Mouse (Mus musculus): ENCODE data around the gene Ap3b1. TPM values are rescaled to one million over a fixed set of nuclear protein-coding genes. Genes with fewer than 3 reads are reported as not detected.

The Ap3b1 gene
- polyA plus RNA-seq, 1 experiment from 2014 or later, result 34.4 TPM

GRCm38 (mm10) chr13:94429567-94429966 is 70.8 kb downstream of the Ap3b1 start:
- no peaks in the 10 kb centered on the region for H3K27me3 ChIP-seq (ENCODE audit: control insufficient read depth, insufficient read depth, low read length)
- ATAC-seq (ENCODE audit: insufficient number of reproducible peaks, insufficient read depth, low FRiP score, low read depth), result no peak
- 92% methylated on average over 2 of the region's 2 CpGs for WGBS
- H3K4me1 ChIP-seq (ENCODE audit: control insufficient read depth in 2 of 2, insufficient read depth in 2 of 2, low read length in 2 of 2), result no peaks in the 10 kb centered on the region
- 0 out of 2 replicates have a peak, but pooled peaks cover 9% of the 10 kb centered on the region for H3K36me3 ChIP-seq (ENCODE audit: control insufficient read depth, insufficient read depth, low read length)
- no peak overlapping the region for H3K27ac ChIP-seq (replicated peaks in 1 of 2; ENCODE audit: control insufficient read depth in 1 of 2, insufficient read depth in 1 of 2, low read depth in 2 of 2, low read length in 2 of 2)
- H3K4me2 ChIP-seq (ENCODE audit: low read length), result no peak overlapping the region
- no peak overlapping the region for H3K4me3 ChIP-seq (ENCODE audit: control insufficient read depth in 1 of 2, insufficient read depth in 1 of 2, low read depth in 1 of 2, low read length in 2 of 2)
- no peaks in the 10 kb centered on the region for H3K9me3 ChIP-seq (ENCODE audit: control insufficient read depth, low read length)
- no peak overlapping the region for H3K9ac ChIP-seq (ENCODE audit: low read length)

GRCm38 (mm10) chr13:94439386-94439785 is 80.6 kb downstream of the Ap3b1 start:
- peaks cover 11% of the 10 kb centered on the region; the same call in 1 of the 2 replicates for H3K36me3 ChIP-seq (ENCODE audit: control insufficient read depth, insufficient read depth, low read length)
- no peak overlapping the region for H3K27ac ChIP-seq (replicated peaks in 1 of 2; ENCODE audit: control insufficient read depth in 1 of 2, insufficient read depth in 1 of 2, low read depth in 2 of 2, low read length in 2 of 2)
- H3K4me3 ChIP-seq (ENCODE audit: control insufficient read depth in 1 of 2, insufficient read depth in 1 of 2, low read depth in 1 of 2, low read length in 2 of 2), result no peak overlapping the region
- H3K9ac ChIP-seq (ENCODE audit: low read length), result no peak overlapping the region
- no peaks in the 10 kb centered on the region for H3K4me1 ChIP-seq (ENCODE audit: control insufficient read depth in 2 of 2, insufficient read depth in 2 of 2, low read length in 2 of 2)
- no peak for ATAC-seq (ENCODE audit: insufficient number of reproducible peaks, insufficient read depth, low FRiP score, low read depth)
- H3K27me3 ChIP-seq (ENCODE audit: control insufficient read depth, insufficient read depth, low read length), result no peaks in the 10 kb centered on the region
- WGBS, result 61% methylated on average over 5 of the region's 5 CpGs
- H3K4me2 ChIP-seq (ENCODE audit: low read length), result no peak overlapping the region
- no peaks in the 10 kb centered on the region for H3K9me3 ChIP-seq (ENCODE audit: control insufficient read depth, low read length)

GRCm38 (mm10) chr13:94441199-94441598 is 82.4 kb downstream of the Ap3b1 start:
- H3K4me1 ChIP-seq (ENCODE audit: control insufficient read depth in 2 of 2, insufficient read depth in 2 of 2, low read length in 2 of 2), result no peaks in the 10 kb centered on the region
- no peak overlapping the region for H3K9ac ChIP-seq (ENCODE audit: low read length)
- H3K9me3 ChIP-seq (ENCODE audit: control insufficient read depth, low read length), result no peaks in the 10 kb centered on the region
- H3K27me3 ChIP-seq (ENCODE audit: control insufficient read depth, insufficient read depth, low read length), result no peaks in the 10 kb centered on the region
- WGBS, result 64% methylated on average over 4 of the region's 4 CpGs
- peaks cover 15% of the 10 kb centered on the region; the same call in 1 of the 2 replicates for H3K36me3 ChIP-seq (ENCODE audit: control insufficient read depth, insufficient read depth, low read length)
- H3K4me3 ChIP-seq (ENCODE audit: control insufficient read depth in 1 of 2, insufficient read depth in 1 of 2, low read depth in 1 of 2, low read length in 2 of 2), result no peak overlapping the region
- no peak overlapping the region for H3K4me2 ChIP-seq (ENCODE audit: low read length)
- ATAC-seq (ENCODE audit: insufficient number of reproducible peaks, insufficient read depth, low FRiP score, low read depth), result no peak
- no peak overlapping the region for H3K27ac ChIP-seq (replicated peaks in 1 of 2; ENCODE audit: control insufficient read depth in 1 of 2, insufficient read depth in 1 of 2, low read depth in 2 of 2, low read length in 2 of 2)

- WGBS, result 68% methylated on average over 3 of the region's 3 CpGs
- no peak for ATAC-seq (ENCODE audit: insufficient number of reproducible peaks, insufficient read depth, low FRiP score, low read depth)
- H3K4me3 ChIP-seq (ENCODE audit: control insufficient read depth in 1 of 2, insufficient read depth in 1 of 2, low read depth in 1 of 2, low read length in 2 of 2), result no peak overlapping the region
Observed at GRCm38 (mm10) chr13:94443411-94443810, 84.7 kb downstream of the Ap3b1 start.

GRCm38 (mm10) chr13:94445103-94445502 is 86.3 kb downstream of the Ap3b1 start:
- no peaks in the 10 kb centered on the region for H3K4me1 ChIP-seq (ENCODE audit: control insufficient read depth in 2 of 2, insufficient read depth in 2 of 2, low read length in 2 of 2)
- no peak overlapping the region for H3K4me2 ChIP-seq (ENCODE audit: low read length)
- no peak overlapping the region for H3K9ac ChIP-seq (ENCODE audit: low read length)
- H3K27ac ChIP-seq (replicated peaks in 1 of 2; ENCODE audit: control insufficient read depth in 1 of 2, insufficient read depth in 1 of 2, low read depth in 2 of 2, low read length in 2 of 2), result no peak overlapping the region
- H3K9me3 ChIP-seq (ENCODE audit: control insufficient read depth, low read length), result no peaks in the 10 kb centered on the region
- H3K4me3 ChIP-seq (ENCODE audit: control insufficient read depth in 1 of 2, insufficient read depth in 1 of 2, low read depth in 1 of 2, low read length in 2 of 2), result no peak overlapping the region
- H3K36me3 ChIP-seq (ENCODE audit: control insufficient read depth, insufficient read depth, low read length), result peaks cover 35% of the 10 kb centered on the region
- no peak for ATAC-seq (ENCODE audit: insufficient number of reproducible peaks, insufficient read depth, low FRiP score, low read depth)
- WGBS, result 49% methylated on average over 5 of the region's 5 CpGs
- no peaks in the 10 kb centered on the region for H3K27me3 ChIP-seq (ENCODE audit: control insufficient read depth, insufficient read depth, low read length)

More at GRCm38 (mm10) chr13:94443411-94443810, 84.7 kb downstream of the Ap3b1 start:
- peaks cover 22% of the 10 kb centered on the region for H3K36me3 ChIP-seq (ENCODE audit: control insufficient read depth, insufficient read depth, low read length)
- no peak overlapping the region for H3K9ac ChIP-seq (ENCODE audit: low read length)
- no peaks in the 10 kb centered on the region for H3K9me3 ChIP-seq (ENCODE audit: control insufficient read depth, low read length)
- no peak overlapping the region for H3K4me2 ChIP-seq (ENCODE audit: low read length)
- no peaks in the 10 kb centered on the region for H3K27me3 ChIP-seq (ENCODE audit: control insufficient read depth, insufficient read depth, low read length)
- H3K27ac ChIP-seq (replicated peaks in 1 of 2; ENCODE audit: control insufficient read depth in 1 of 2, insufficient read depth in 1 of 2, low read depth in 2 of 2, low read length in 2 of 2), result no peak overlapping the region
- no peaks in the 10 kb centered on the region for H3K4me1 ChIP-seq (ENCODE audit: control insufficient read depth in 2 of 2, insufficient read depth in 2 of 2, low read length in 2 of 2)

GRCm38 (mm10) chr13:94447003-94447402 is 88.2 kb downstream of the Ap3b1 start:
- no peak for ATAC-seq (ENCODE audit: insufficient number of reproducible peaks, insufficient read depth, low FRiP score, low read depth)
- no peak overlapping the region for H3K27ac ChIP-seq (replicated peaks in 1 of 2; ENCODE audit: control insufficient read depth in 1 of 2, insufficient read depth in 1 of 2, low read depth in 2 of 2, low read length in 2 of 2)
- H3K27me3 ChIP-seq (ENCODE audit: control insufficient read depth, insufficient read depth, low read length), result no peaks in the 10 kb centered on the region
- H3K36me3 ChIP-seq (ENCODE audit: control insufficient read depth, insufficient read depth, low read length), result peaks cover 28% of the 10 kb centered on the region
- WGBS, result 52% methylated on average over 4 of the region's 4 CpGs
- H3K9me3 ChIP-seq (ENCODE audit: control insufficient read depth, low read length), result no peaks in the 10 kb centered on the region
- H3K4me2 ChIP-seq (ENCODE audit: low read length), result no peak overlapping the region
- H3K4me1 ChIP-seq (ENCODE audit: control insufficient read depth in 2 of 2, insufficient read depth in 2 of 2, low read length in 2 of 2), result no peaks in the 10 kb centered on the region
- no peak overlapping the region for H3K4me3 ChIP-seq (ENCODE audit: control insufficient read depth in 1 of 2, insufficient read depth in 1 of 2, low read depth in 1 of 2, low read length in 2 of 2)
- no peak overlapping the region for H3K9ac ChIP-seq (ENCODE audit: low read length)

GRCm38 (mm10) chr13:94449593-94449992 is 90.8 kb downstream of the Ap3b1 start:
- H3K4me3 ChIP-seq (ENCODE audit: control insufficient read depth in 1 of 2, insufficient read depth in 1 of 2, low read depth in 1 of 2, low read length in 2 of 2), result no peak overlapping the region
- H3K36me3 ChIP-seq (ENCODE audit: control insufficient read depth, insufficient read depth, low read length), result peaks cover 34% of the 10 kb centered on the region
- H3K4me2 ChIP-seq (ENCODE audit: low read length), result no peak overlapping the region
- H3K4me1 ChIP-seq (ENCODE audit: control insufficient read depth in 2 of 2, insufficient read depth in 2 of 2, low read length in 2 of 2), result no peaks in the 10 kb centered on the region
- H3K9ac ChIP-seq (ENCODE audit: low read length), result no peak overlapping the region
- H3K27me3 ChIP-seq (ENCODE audit: control insufficient read depth, insufficient read depth, low read length), result no peaks in the 10 kb centered on the region
- H3K27ac ChIP-seq (replicated peaks in 1 of 2; ENCODE audit: control insufficient read depth in 1 of 2, insufficient read depth in 1 of 2, low read depth in 2 of 2, low read length in 2 of 2), result no peak overlapping the region
- no peak for ATAC-seq (ENCODE audit: insufficient number of reproducible peaks, insufficient read depth, low FRiP score, low read depth)
- H3K9me3 ChIP-seq (ENCODE audit: control insufficient read depth, low read length), result no peaks in the 10 kb centered on the region
- WGBS, result 60% methylated on average over 7 of the region's 7 CpGs

GRCm38 (mm10) chr13:94451229-94451628 is 92.5 kb downstream of the Ap3b1 start:
- peaks cover 43% of the 10 kb centered on the region for H3K36me3 ChIP-seq (ENCODE audit: control insufficient read depth, insufficient read depth, low read length)
- no peak for ATAC-seq (ENCODE audit: insufficient number of reproducible peaks, insufficient read depth, low FRiP score, low read depth)
- H3K9me3 ChIP-seq (ENCODE audit: control insufficient read depth, low read length), result no peaks in the 10 kb centered on the region
- no peaks in the 10 kb centered on the region for H3K4me1 ChIP-seq (ENCODE audit: control insufficient read depth in 2 of 2, insufficient read depth in 2 of 2, low read length in 2 of 2)
- H3K27me3 ChIP-seq (ENCODE audit: control insufficient read depth, insufficient read depth, low read length), result no peaks in the 10 kb centered on the region
- WGBS, result 53% methylated on average over 6 of the region's 6 CpGs
- no peak overlapping the region for H3K27ac ChIP-seq (replicated peaks in 1 of 2; ENCODE audit: control insufficient read depth in 1 of 2, insufficient read depth in 1 of 2, low read depth in 2 of 2, low read length in 2 of 2)
- H3K4me2 ChIP-seq (ENCODE audit: low read length), result no peak overlapping the region
- no peak overlapping the region for H3K9ac ChIP-seq (ENCODE audit: low read length)
- no peak overlapping the region for H3K4me3 ChIP-seq (ENCODE audit: control insufficient read depth in 1 of 2, insufficient read depth in 1 of 2, low read depth in 1 of 2, low read length in 2 of 2)

Measured in heart, embryonic 14.5 days (tissue).